Mouse (Mus musculus) embryo, embryonic 10.5 days (tissue): Measurements from ENCODE around the gene Lrrc74a.

Experiments
- DNase-seq: peaks from one replicate; pipeline ENCODE4 v3.0.0-alpha.2; 2015; ENCODE audit warnings: low spot score

The Lrrc74a gene

GRCm38 (mm10) chr12:86734319-86734810 is at the start of gene Lrrc74a:
TSS of gene Lrrc74a (plus strand) at chr12:86734369.
- DNase-seq: no peak

GRCm38 (mm10) chr12:86685275-86685674 is 48.9 kb upstream of the Lrrc74a start:
- no peak for DNase-seq

GRCm38 (mm10) chr12:86686551-86687330 is 47.4 kb upstream of the Lrrc74a start:
- DNase-seq: no peak

GRCm38 (mm10) chr12:86687445-86687955 is 46.7 kb upstream of the Lrrc74a start:
- no peak for DNase-seq

- no peak for DNase-seq
These were observed 46.1 kb upstream of the Lrrc74a start for GRCm38 (mm10) chr12:86687971-86688573.

- no peak for DNase-seq
These were observed 45.3 kb upstream of the Lrrc74a start for GRCm38 (mm10) chr12:86688917-86689316.

GRCm38 (mm10) chr12:86690700-86691485 is 43.3 kb upstream of the Lrrc74a start:
- DNase-seq: no peak

GRCm38 (mm10) chr12:86692471-86693356 is 41.5 kb upstream of the Lrrc74a start:
- no peak for DNase-seq

- no peak for DNase-seq
These were observed 40.8 kb upstream of the Lrrc74a start for GRCm38 (mm10) chr12:86693389-86693788.

- no peak for DNase-seq
These were observed 39.7 kb upstream of the Lrrc74a start for GRCm38 (mm10) chr12:86694441-86694840.

GRCm38 (mm10) chr12:86697996-86698395 is 36.2 kb upstream of the Lrrc74a start:
- peak; percentile 40 for DNase-seq

GRCm38 (mm10) chr12:86698537-86698936 is 35.6 kb upstream of the Lrrc74a start:
- DNase-seq: no peak

GRCm38 (mm10) chr12:86699965-86700926 is 33.9 kb upstream of the Lrrc74a start:
- DNase-seq: peak; percentile 39

GRCm38 (mm10) chr12:86700927-86701310 is 33.2 kb upstream of the Lrrc74a start:
- DNase-seq: no peak

- DNase-seq: no peak
These were observed 32.7 kb upstream of the Lrrc74a start for GRCm38 (mm10) chr12:86701491-86701890.

GRCm38 (mm10) chr12:86702690-86703089 is 31.5 kb upstream of the Lrrc74a start:
- DNase-seq: no peak

- DNase-seq: no peak
These were observed 28.3 kb upstream of the Lrrc74a start for GRCm38 (mm10) chr12:86705843-86706242.

GRCm38 (mm10) chr12:86714026-86714425 is 20.1 kb upstream of the Lrrc74a start:
- DNase-seq: peak; percentile 45

GRCm38 (mm10) chr12:86715401-86715800 is 18.8 kb upstream of the Lrrc74a start:
- peak; percentile 82 for DNase-seq

GRCm38 (mm10) chr12:86716962-86717361 is 17.2 kb upstream of the Lrrc74a start:
- DNase-seq: no peak
